Mouse (Mus musculus) midbrain, embryonic 14.5 days (tissue): ENCODE measurements at regions not wholly inside any gene's neighbourhood (a gene's known extent, or its start where the extent isn't known, plus 50 kb on each side); places are given as distances from the start of the nearest gene placed in this dataset.

ENCODE experiments used
- ATAC-seq: fragments of 200-750 bp; cut with Nextera tagmentation; 2 replicates; pipeline ENCODE4 v1.8.0; 2017; ENCODE audit warnings: moderate number of reproducible peaks, moderate library complexity; ENCODE audit not compliant: low FRiP score, low TSS enrichment
- DNase-seq: peaks from one replicate; pipeline ENCODE4 v3.0.0-alpha.2; 2015
- H3K27ac ChIP-seq: fragments of 300-500 bp; sonication (generic); replicated peaks from 2 replicates; pipeline ENCODE4 v1.5.1; 2014; ENCODE audit warnings: mild to moderate bottlenecking, low read depth, low read length, moderate library complexity
- H3K27me3 ChIP-seq: fragments of 300-500 bp; sonication (generic); 2 replicates; pipeline ENCODE4 v1.6.1; 2014; ENCODE audit warnings: low read length, control low read depth, mixed read lengths; ENCODE audit not compliant: control insufficient read depth, insufficient read depth
- H3K36me3 ChIP-seq: fragments of 300-500 bp; sonication (generic); 2 replicates; pipeline ENCODE4 v1.6.1; 2014; ENCODE audit warnings: low read length, control low read depth; ENCODE audit not compliant: control insufficient read depth, insufficient read depth
- H3K4me1 ChIP-seq: fragments of 300-500 bp; sonication (generic); 2 replicates; pipeline ENCODE4 v1.6.1; 2014; ENCODE audit warnings: mild to moderate bottlenecking, antibody characterized with exemption, low read length, control low read depth; ENCODE audit not compliant: control insufficient read depth, insufficient read depth
- H3K4me2 ChIP-seq: fragments of 300-500 bp; sonication (generic); 2 replicates; pipeline ENCODE4 v1.6.1; 2014; ENCODE audit warnings: mild to moderate bottlenecking, low read length, moderate library complexity
- H3K4me3 ChIP-seq: fragments of 300-500 bp; sonication (generic); replicated peaks from 2 replicates; pipeline ENCODE4 v1.5.1; 2014; ENCODE audit warnings: low read depth, low read length
- H3K9ac ChIP-seq: fragments of 300-500 bp; sonication (generic); replicated peaks from 2 replicates; pipeline ENCODE4 v1.6.1; 2014; ENCODE audit warnings: mild to moderate bottlenecking, low read length, moderate library complexity
- H3K9me3 ChIP-seq: fragments of 300-500 bp; sonication (generic); 2 replicates; pipeline ENCODE4 v1.6.1; 2016; ENCODE audit warnings: low read length, control low read depth, mixed read lengths; ENCODE audit not compliant: control insufficient read depth
- WGBS: fragments of 180-500 bp; shearing (Covaris S2); extraction: QIAGEN DNeasy Blood & Tissue Kit; methylation state at CpG from one replicate; pipeline ENCODE4 v1.1.7; 2014; 5-methylcytosine and 5-hydroxymethylcytosine counted together

- no peak overlapping the region for H3K4me3 ChIP-seq
- H3K4me1 ChIP-seq: no peaks in the 10 kb centered on the region
- no peak overlapping the region for H3K9ac ChIP-seq
- ATAC-seq (no peak; the same call in 1 of the 2 replicates), DNase-seq (peak; percentile 43)
- no peaks in the 10 kb centered on the region for H3K27me3 ChIP-seq
- 67% methylated on average over 2 of the region's 2 CpGs for WGBS
- H3K36me3 ChIP-seq: no peaks in the 10 kb centered on the region
- no peak overlapping the region for H3K4me2 ChIP-seq
- no peak overlapping the region for H3K27ac ChIP-seq
- no peaks in the 10 kb centered on the region for H3K9me3 ChIP-seq
Measured at GRCm38 (mm10) chr13:86657051-86657450, 610.3 kb upstream of the Cox7c start.

GRCm38 (mm10) chr13:86621761-86622160 lies 575.1 kb upstream of the Cox7c start:
- no peak overlapping the region for H3K27ac ChIP-seq
- ATAC-seq: no peak
- H3K4me2 ChIP-seq: no peak overlapping the region
- H3K4me1 ChIP-seq: no peaks in the 10 kb centered on the region
- DNase-seq: no peak
- H3K9ac ChIP-seq: no peak overlapping the region
- H3K27me3 ChIP-seq: no peaks in the 10 kb centered on the region
- no peak overlapping the region for H3K4me3 ChIP-seq
- no peaks in the 10 kb centered on the region for H3K9me3 ChIP-seq
- H3K36me3 ChIP-seq: no peaks in the 10 kb centered on the region
- WGBS: 86% methylated on average over 1 of the region's 1 CpGs

GRCm38 (mm10) chr13:86602015-86602414 lies 555.3 kb upstream of the Cox7c start:
- H3K9me3 ChIP-seq: no peaks in the 10 kb centered on the region
- no peaks in the 10 kb centered on the region for H3K27me3 ChIP-seq
- ATAC-seq: no peak; the same call in 1 of the 2 replicates
- peak; percentile 11 for DNase-seq
- H3K27ac ChIP-seq: no peak overlapping the region
- no peaks in the 10 kb centered on the region for H3K36me3 ChIP-seq
- no peak overlapping the region for H3K4me3 ChIP-seq
- H3K9ac ChIP-seq: no peak overlapping the region
- no peaks in the 10 kb centered on the region for H3K4me1 ChIP-seq
- H3K4me2 ChIP-seq: no peak overlapping the region

GRCm38 (mm10) chr13:86595126-86595525 lies 548.4 kb upstream of the Cox7c start:
- no peak overlapping the region for H3K4me2 ChIP-seq
- DNase-seq: no peak
- H3K4me3 ChIP-seq: no peak overlapping the region
- no peak overlapping the region for H3K9ac ChIP-seq
- no peaks in the 10 kb centered on the region for H3K36me3 ChIP-seq
- no peaks in the 10 kb centered on the region for H3K9me3 ChIP-seq
- H3K27me3 ChIP-seq: no peaks in the 10 kb centered on the region
- H3K27ac ChIP-seq: no peak overlapping the region
- no peak for ATAC-seq
- 95% methylated on average over 3 of the region's 3 CpGs for WGBS
- no peaks in the 10 kb centered on the region for H3K4me1 ChIP-seq

- Histone ChIP-seq H3K27me3 (no peaks in the 10 kb centered on the region), H3K36me3 (no peaks in the 10 kb centered on the region), H3K9ac (no peak overlapping the region), H3K9me3 (no peaks in the 10 kb centered on the region), H3K4me2 (no peak overlapping the region), H3K27ac (no peak overlapping the region), H3K4me1 (no peaks in the 10 kb centered on the region), H3K4me3 (no peak overlapping the region)
- WGBS: 18% methylated on average over 1 of the region's 1 CpGs
- ATAC-seq: no peak
- DNase-seq: no peak
Measured at GRCm38 (mm10) chr13:86571901-86572300, 525.2 kb upstream of the Cox7c start.

- no peaks in the 10 kb centered on the region for H3K27me3 ChIP-seq
- H3K4me3 ChIP-seq: no peak overlapping the region
- H3K27ac ChIP-seq: no peak overlapping the region
- H3K4me2 ChIP-seq: no peak overlapping the region
- H3K4me1 ChIP-seq: no peaks in the 10 kb centered on the region
- no peak overlapping the region for H3K9ac ChIP-seq
- DNase-seq (no peak), ATAC-seq (no peak)
- WGBS: 81% methylated on average over 2 of the region's 2 CpGs
- H3K36me3 ChIP-seq: no peaks in the 10 kb centered on the region
- no peaks in the 10 kb centered on the region for H3K9me3 ChIP-seq
Measured at GRCm38 (mm10) chr13:86555596-86555995, 508.9 kb upstream of the Cox7c start.
